8 mouse cellular contexts compared by ENCODE assay signal in the genomic region with DNA sequence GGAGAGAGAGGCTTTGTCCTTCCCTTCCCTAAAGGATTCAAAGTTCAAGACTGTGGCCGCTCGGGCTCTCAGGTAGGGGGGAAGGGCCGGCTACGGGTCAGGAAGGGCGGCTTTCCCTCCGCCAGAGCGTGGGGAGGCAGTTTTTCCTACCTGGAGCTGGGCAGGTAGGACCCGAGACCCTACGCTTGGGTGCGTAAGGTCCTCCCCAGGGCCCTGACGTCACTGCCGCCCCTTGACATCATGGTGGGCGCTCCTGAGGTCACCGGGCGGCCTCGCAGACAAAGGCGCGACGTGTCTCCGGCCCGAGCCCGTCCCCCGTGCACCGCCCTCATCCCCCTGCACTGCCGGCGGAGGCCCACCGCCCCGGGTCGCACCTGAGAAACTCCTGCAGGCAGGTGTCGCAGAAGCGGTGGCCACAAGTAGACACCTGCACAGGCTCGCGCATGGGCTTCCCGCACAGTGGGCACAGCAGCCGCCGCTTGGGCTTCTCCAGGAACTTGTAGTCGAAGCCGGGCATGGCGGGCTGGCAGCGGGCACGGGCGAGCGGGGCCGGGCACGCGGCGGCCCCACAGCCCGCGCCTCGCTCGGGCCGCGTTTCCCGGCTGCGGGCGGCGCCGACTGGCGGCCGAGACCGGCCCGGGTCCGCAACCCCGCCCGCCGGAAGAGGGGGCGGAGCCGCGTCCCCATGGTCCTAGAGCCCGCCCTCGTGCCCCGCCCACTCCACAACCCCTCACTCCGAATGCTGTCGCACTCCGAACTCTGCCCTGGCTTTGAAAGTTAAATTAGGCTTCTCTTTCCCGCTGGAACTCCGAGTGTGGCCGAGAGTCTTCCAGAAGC. TPM values are rescaled to one million over a fixed set of nuclear protein-coding genes. Genes with fewer than 3 reads are reported as not detected.
DNase-seq lines count a peak whose midpoint lies in the region; ATAC-seq and TF ChIP-seq lines count a peak whose summit lies in the region.

A gene (minus strand): TSS at position 666 of the 837 bp plus-strand sequence.

- peaks cover 0 to 46% of the 10 kb centered on the region in 2 experiments; a peak in 3 of 4 replicates for H3K4me1 ChIP-seq in ES-E14 (ENCODE audit: control insufficient read depth in 2 of 2, insufficient read depth in 2 of 2, low read length in 2 of 2, poor library complexity in 1 of 2)
- H3K4me1 ChIP-seq in forebrain, embryonic 11.5 days (replicated peaks; ENCODE audit: control insufficient read depth, insufficient read depth, low read length): peaks cover 18% of the 10 kb centered on the region
- peaks cover 20% of the 10 kb centered on the region for H3K4me1 ChIP-seq in lung, postnatal 0 days (ENCODE audit: insufficient read depth, low read depth, low read length)

- peak within 1 kb of the TSS; percentile 93 for H3K27ac ChIP-seq in ES-E14 (ENCODE audit: insufficient read depth, low read depth, low read length, poor library complexity, severe bottlenecking)
- peak within 1 kb of the TSS; percentile 91 for H3K27ac ChIP-seq in forebrain, embryonic 11.5 days (ENCODE audit: low read depth, low read length)
- H3K27ac ChIP-seq in lung, postnatal 0 days (ENCODE audit: low read length): peak within 1 kb of the TSS; percentile 94

- peak within 1 kb of the TSS; percentile 83 to 94 for H3K4me3 ChIP-seq in ES-E14 (ENCODE audit: insufficient read depth in 1 of 2, low read depth in 1 of 2, low read length in 2 of 2, poor library complexity in 1 of 2, severe bottlenecking in 1 of 2)
- H3K4me3 ChIP-seq in forebrain, embryonic 11.5 days (ENCODE audit: low read depth, low read length): peak within 1 kb of the TSS; percentile 99
- H3K4me3 ChIP-seq in lung, postnatal 0 days (ENCODE audit: low read depth, low read length): peak within 1 kb of the TSS; percentile 75

- in situ Hi-C loops in ES-E14 (cut with MboI; ENCODE audit: low sequenced_read_pairs in 2 of 2, unreplicated experiment in 2 of 2): no loop called here

- TF ChIP-seq EP300 in lung, postnatal 0 days (IDR thresholded peaks at IDR 0.05): no peak

- intact Hi-C loops in heart, postnatal 10 days (cut with DNase I): no loop called here

- DNase-seq in ES-E14 (ENCODE audit: low read depth, low spot score): no peak
- peak; percentile 72 for DNase-seq in c-Kit-negative CD71-positive TER-119-positive erythroid progenitor cells, embryonic 14.5 days (ENCODE audit: low read depth, low spot score)
- peak; percentile 94 for DNase-seq in forebrain, embryonic 11.5 days (ENCODE audit: low spot score)
- peak; percentile 88 to 89 for DNase-seq in heart, postnatal 10 days
- peak; percentile 93 to 95 for DNase-seq in kidney, postnatal 4 days
- peak; percentile 91 for DNase-seq in lung, postnatal 0 days (ENCODE audit: low spot score)
- peak; percentile 67 for DNase-seq in ovary, postnatal 10 days (ENCODE audit: low spot score)
- DNase-seq in thymus, postnatal 14 days: peak; percentile 93

- peak; percentile 49 for TF ChIP-seq CTCF in lung, postnatal 0 days (IDR thresholded peaks at IDR 0.05)

- peak within 1 kb of the TSS; percentile 86 for H3K4me2 ChIP-seq in forebrain, embryonic 11.5 days (ENCODE audit: low read depth, low read length, severe bottlenecking)
- H3K4me2 ChIP-seq in lung, postnatal 0 days (replicated peaks; ENCODE audit: low read depth, low read length): peak within 1 kb of the TSS; percentile 95

- under 1% methylated on average over 69 of the region's 78 CpGs for WGBS in forebrain, embryonic 11.5 days
- under 1% methylated on average over 59 of the region's 78 CpGs for WGBS in lung, postnatal 0 days

- 0 out of 2 replicates have a peak, but pooled peaks cover 2% of the 10 kb centered on the region for H3K27me3 ChIP-seq in forebrain, embryonic 11.5 days (ENCODE audit: control insufficient read depth, insufficient read depth, low read length)
- no peaks in the 10 kb centered on the region for H3K27me3 ChIP-seq in lung, postnatal 0 days (replicated peaks; ENCODE audit: insufficient read depth, low read length)

- peak within 1 kb of the TSS; percentile 78 for H3K9ac ChIP-seq in ES-E14 (ENCODE audit: insufficient read depth, low read depth, low read length, poor library complexity, severe bottlenecking)
- H3K9ac ChIP-seq in forebrain, embryonic 11.5 days (ENCODE audit: low read length): peak within 1 kb of the TSS; percentile 87
- peak within 1 kb of the TSS; percentile 72 for H3K9ac ChIP-seq in lung, postnatal 0 days (replicated peaks; ENCODE audit: low read depth)

- H3K9me3 ChIP-seq in ES-E14 (ENCODE audit: control insufficient read depth, insufficient read depth, low read depth, low read length): no peaks in the 10 kb centered on the region
- no peaks in the 10 kb centered on the region for H3K9me3 ChIP-seq in forebrain, embryonic 11.5 days (ENCODE audit: control insufficient read depth, low read length)
- H3K9me3 ChIP-seq in lung, postnatal 0 days (ENCODE audit: low read length): no peaks in the 10 kb centered on the region

- peak; percentile 80 for ATAC-seq in forebrain, embryonic 11.5 days (replicated peaks; ENCODE audit: low FRiP score)
- peak; percentile 90 for ATAC-seq in lung, postnatal 0 days

- peaks cover 29% of the 10 kb centered on the region for H3K36me3 ChIP-seq in ES-E14 (ENCODE audit: control insufficient read depth, insufficient read depth, low read length, poor library complexity, severe bottlenecking)
- H3K36me3 ChIP-seq in forebrain, embryonic 11.5 days (ENCODE audit: control insufficient read depth, insufficient read depth, low read length): peaks cover 5% of the 10 kb centered on the region
- no peaks in the 10 kb centered on the region for H3K36me3 ChIP-seq in lung, postnatal 0 days (ENCODE audit: insufficient read depth, low read length)

TF ChIP-seq in ES-E14, 5 proteins besides CTCF, POLR2A, EP300 and RAD21:
- no peak for TF ChIP-seq CHD2 (IDR thresholded peaks at IDR 0.05; ENCODE audit: low read depth, low read length)
- no peak for TF ChIP-seq ZC3H11A (IDR thresholded peaks at IDR 0.05; ENCODE audit: borderline replicate concordance, low read depth, low read length)
- no peak for TF ChIP-seq ZNF384 (IDR thresholded peaks at IDR 0.05; ENCODE audit: low read depth, low read length)
- no peak for TF ChIP-seq MAFK (IDR thresholded peaks at IDR 0.05; ENCODE audit: insufficient read depth, low read depth, low read length)
- no peak for TF ChIP-seq HCFC1 (IDR thresholded peaks at IDR 0.05; ENCODE audit: borderline replicate concordance, insufficient read depth, low read length)
TF ChIP-seq in ES-E14: peak in this region for 0.

RNA-seq across cellular contexts. Expression of the gene that starts here (rescaled TPM):
- 74.4 and 78.2 TPM in 2 replicates for total RNA-seq in ES-E14 (2012; rRNA removed)
- 77.7 and 79.6 TPM in 2 replicates for polyA plus RNA-seq in forebrain, embryonic 11.5 days (2014; fragmentation: Nextera tagmentation; extraction: Ambion mirVana)
- 10 to 100 TPM; 17.5 to 21.0 TPM for total RNA-seq in heart, postnatal 10 days (2021)
- 33.0 and 33.9 TPM in 2 replicates for polyA plus RNA-seq in lung, postnatal 0 days (2015; fragmentation: Nextera tagmentation; extraction: Ambion mirVana)
